Mouse (Mus musculus) erythroblast, embryonic 14.5 days (primary cell): ENCODE measurements around the gene Six4. TPM values are rescaled to one million over a fixed set of nuclear protein-coding genes. Genes with fewer than 3 reads are reported as not detected.
"Not testable (repeated sequence)": the region's sequence is repeated elsewhere in the genome, so short reads cannot be mapped to it uniquely, and the experiment has no call there.

Source experiments
- H3K27me3 ChIP-seq: 2 replicates; pipeline ENCODE4 v1.6.1; 2012; ENCODE audit warnings: inconsistent platforms; ENCODE audit not compliant: control insufficient read depth
- H3K36me3 ChIP-seq: 2 replicates; pipeline ENCODE4 v1.6.1; 2012; ENCODE audit warnings: mild to moderate bottlenecking, inconsistent platforms; ENCODE audit not compliant: control insufficient read depth
- H3K4me1 ChIP-seq: 2 replicates; pipeline ENCODE4 v1.6.1; 2012; ENCODE audit warnings: inconsistent platforms; ENCODE audit not compliant: control insufficient read depth
- H3K4me3 ChIP-seq: replicated peaks from 2 replicates; pipeline ENCODE3; 2012; ENCODE audit warnings: moderate library complexity, mild to moderate bottlenecking, inconsistent platforms
- H3K9me3 ChIP-seq: 2 replicates; pipeline ENCODE4 v1.6.1; 2012; ENCODE audit warnings: low read length, inconsistent platforms, mixed read lengths; ENCODE audit not compliant: control insufficient read depth
- GATA1 ChIP-seq: IDR thresholded peaks from 2 replicates; pipeline ENCODE4 v1.6.1; 2012; ENCODE audit warnings: low read length, inconsistent platforms, mixed read lengths
- TAL1 ChIP-seq: IDR thresholded peaks from 3 replicates; pipeline ENCODE4 v1.6.1; 2012; ENCODE audit warnings: low read length, inconsistent platforms, mixed read lengths
- polyA plus RNA-seq: library from polyadenylated mRNA; stranded (reverse); fragments of >175 nt; gene quantifications from 2 replicates; pipeline ENCODE4 v1.2.3, GENCODE M21; 2012

Six4 gene
- polyA plus RNA-seq, 1 experiment = under 0.01 TPM

- H3K27me3 ChIP-seq = peaks cover 4% of the 10 kb centered on the region
- TF ChIP-seq TAL1 (no peak), GATA1 (no peak)
- H3K4me1 ChIP-seq = peaks cover 20% of the 10 kb centered on the region
- H3K36me3 ChIP-seq = no peaks in the 10 kb centered on the region
- H3K4me3 ChIP-seq = no peak overlapping the region
- H3K9me3 ChIP-seq = no peaks in the 10 kb centered on the region
Measured at GRCm38 (mm10) chr12:73090672-73091335, 22.5 kb downstream of the Six4 start.

GRCm38 (mm10) chr12:73088911-73089310, 24.3 kb downstream of the Six4 start:
- Histone ChIP-seq H3K36me3 (no peaks in the 10 kb centered on the region), H3K4me1 (peaks cover 20% of the 10 kb centered on the region), H3K27me3 (peaks cover 5% of the 10 kb centered on the region), H3K9me3 (no peaks in the 10 kb centered on the region), H3K4me3 (no peak overlapping the region)
- peak; percentile 17; the same call in 1 of the 2 replicates for TF ChIP-seq GATA1
- TF ChIP-seq TAL1 = no peak

GRCm38 (mm10) chr12:73088500-73088899, 24.8 kb downstream of the Six4 start:
- Histone ChIP-seq H3K9me3 (no peaks in the 10 kb centered on the region), H3K27me3 (peaks cover 5% of the 10 kb centered on the region), H3K4me3 (peak overlapping the region; percentile 9), H3K4me1 (peaks cover 20% of the 10 kb centered on the region), H3K36me3 (no peaks in the 10 kb centered on the region)
- TF ChIP-seq TAL1 (no peak), GATA1 (no peak)

- Histone ChIP-seq H3K36me3 (no peaks in the 10 kb centered on the region), H3K27me3 (peaks cover 5% of the 10 kb centered on the region), H3K4me3 (no peak overlapping the region), H3K4me1 (peaks cover 20% of the 10 kb centered on the region), H3K9me3 (no peaks in the 10 kb centered on the region)
- no peak for TF ChIP-seq TAL1
- no peak for TF ChIP-seq GATA1
Measured at GRCm38 (mm10) chr12:73087086-73087485, 26.2 kb downstream of the Six4 start.

- Histone ChIP-seq H3K36me3 (no peaks in the 10 kb centered on the region), H3K4me3 (no peak overlapping the region), H3K4me1 (peaks cover 20% of the 10 kb centered on the region), H3K9me3 (no peaks in the 10 kb centered on the region), H3K27me3 (peaks cover 5% of the 10 kb centered on the region)
- no peak for TF ChIP-seq GATA1
- no peak for TF ChIP-seq TAL1
Measured at GRCm38 (mm10) chr12:73085739-73086630, 27.3 kb downstream of the Six4 start.

GRCm38 (mm10) chr12:73083773-73084172, 29.5 kb downstream of the Six4 start:
- Histone ChIP-seq H3K4me3 (no peak overlapping the region), H3K27me3 (peaks cover 5% of the 10 kb centered on the region), H3K9me3 (no peaks in the 10 kb centered on the region), H3K4me1 (peaks cover 11% of the 10 kb centered on the region), H3K36me3 (no peaks in the 10 kb centered on the region)
- TF ChIP-seq GATA1 = no peak
- TF ChIP-seq TAL1 = no peak

- H3K9me3 ChIP-seq, H3K36me3 ChIP-seq, H3K4me3 ChIP-seq, H3K4me1 ChIP-seq, H3K27me3 ChIP-seq: not testable (repeated sequence)
Measured at GRCm38 (mm10) chr12:73081828-73082227, 31.4 kb downstream of the Six4 start.

GRCm38 (mm10) chr12:73060805-73061410, 52.3 kb downstream of the Six4 start:
- no peak overlapping the region for H3K4me3 ChIP-seq
- TF ChIP-seq TAL1 (no peak), GATA1 (no peak)
- H3K9me3 ChIP-seq = no peaks in the 10 kb centered on the region
- no peaks in the 10 kb centered on the region for H3K36me3 ChIP-seq
- H3K27me3 ChIP-seq = peaks cover 21% of the 10 kb centered on the region
- no peaks in the 10 kb centered on the region for H3K4me1 ChIP-seq

- Histone ChIP-seq H3K36me3 (no peaks in the 10 kb centered on the region), H3K9me3 (no peaks in the 10 kb centered on the region; the same call in 1 of the 2 replicates), H3K4me3 (no peak overlapping the region), H3K27me3 (peaks cover 55% of the 10 kb centered on the region), H3K4me1 (peaks cover 3% of the 10 kb centered on the region)
- TF ChIP-seq TAL1 (no peak), GATA1 (no peak)
Measured at GRCm38 (mm10) chr12:73057492-73057891, 55.8 kb downstream of the Six4 start.
